Mouse (Mus musculus): Measurements from ENCODE around the gene Vps25. TPM values are rescaled to one million over a fixed set of nuclear protein-coding genes. Genes with fewer than 3 reads are reported as not detected.
A peak's percentile ranks its signal among the peaks of the same experiment; 100 is the strongest.

Vps25 gene
- total and polyA plus RNA-seq, 3 experiments, result 105 to 211 (median 132) TPM

DNA sequence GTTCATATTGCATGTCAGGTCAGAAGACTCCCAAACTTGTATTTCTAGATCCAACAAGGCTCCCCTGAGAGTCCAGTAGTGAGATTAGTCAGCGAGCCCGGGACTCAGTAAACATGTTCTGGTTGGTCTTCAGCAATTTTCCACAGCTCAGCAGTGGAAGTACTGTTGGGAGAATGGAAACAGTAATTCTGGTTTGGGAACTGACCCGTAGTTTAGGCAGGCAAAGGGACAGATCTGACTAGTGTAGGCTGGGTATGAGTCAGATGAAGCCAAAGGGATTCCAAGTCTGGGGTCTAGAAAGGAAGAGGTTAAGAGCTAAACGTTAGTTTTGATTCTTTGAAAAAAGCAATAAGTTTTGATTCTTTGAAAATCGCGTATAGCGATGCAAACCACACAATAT, 566 bp upstream of the Vps25 start:
- Histone ChIP-seq H3K4me3 (replicated peaks in 1 of 3; ENCODE audit: low read depth in 2 of 3, low read length in 2 of 3, poor library complexity in 1 of 3) (peak overlapping the region; percentile 80 to 95 (median 95)), H3K27ac (ENCODE audit: insufficient read depth, low read depth) (peak overlapping the region; percentile 46; the same call in 1 of the 2 replicates), H3K36me3 (replicated peaks in 1 of 2; ENCODE audit: control insufficient read depth in 1 of 2, insufficient read depth in 1 of 2, low read length in 1 of 2) (peaks cover 11 to 21% of the 10 kb centered on the region in 2 experiments), H3K79me2 (replicated peaks; ENCODE audit: control insufficient read depth, extremely low read depth, insufficient read depth, poor library complexity, severe bottlenecking) (peaks cover 12% of the 10 kb centered on the region), H3K4me1 (ENCODE audit: control insufficient read depth in 1 of 2, insufficient read depth in 2 of 2) (peaks cover 0 to 23% of the 10 kb centered on the region in 2 experiments; a peak in 2 of 4 replicates), H3K4me2 (ENCODE audit: insufficient read depth, low read depth, poor library complexity, severe bottlenecking) (peak overlapping the region; percentile 99), H3K9ac (ENCODE audit: insufficient read depth, low read depth) (peak overlapping the region; percentile 77), H3K27me3 (replicated peaks) (peaks cover 13% of the 10 kb centered on the region), H3K9me3 (replicated peaks; ENCODE audit: low read length) (no peaks in the 10 kb centered on the region)
- DNase-seq (ENCODE audit: extremely low read depth), result peak; percentile 64
- dilution Hi-C loops (cut with MboI; ENCODE audit: extremely low pct_ligation_motif_present, extremely low pct_unique_long_range_greater_than_20kb, low sequenced_read_pairs) (no loop called here), in situ Hi-C loops (cut with MboI; ENCODE audit: low pct_ligation_motif_present, low pct_unique_long_range_greater_than_20kb, low sequenced_read_pairs) (loop anchor here (5.0 kb wide), 1 partner anchor 36 kb away; no protein-coding TSS in a partner anchor)
- TF ChIP-seq E2F4 (IDR thresholded peaks at IDR 0.05; ENCODE audit: insufficient replicate concordance, low read depth, low read length), result no peak
- 0 out of 2 replicates have a peak, but pooled peaks have one; percentile 9 for TF ChIP-seq MEF2A (IDR thresholded peaks at IDR 0.05; ENCODE audit: borderline replicate concordance, low read depth, low read length)
- TF ChIP-seq MYC (IDR thresholded peaks at IDR 0.05; ENCODE audit: low read depth, low read length), result no peak
- TF ChIP-seq NRF1 (IDR thresholded peaks at IDR 0.05; ENCODE audit: low read depth, low read length), result no peak
- no peak for TF ChIP-seq MAX (IDR thresholded peaks at IDR 0.05; ENCODE audit: low read length)
- TF ChIP-seq IRF4 (IDR thresholded peaks at IDR 0.05; ENCODE audit: low read depth, low read length), result peak; percentile 92
- no peak for TF ChIP-seq MXI1 (IDR thresholded peaks at IDR 0.05; ENCODE audit: low read depth, low read length)
- TF ChIP-seq USF1 (IDR thresholded peaks at IDR 0.05; ENCODE audit: low read depth, low read length), result no peak
- no peak for TF ChIP-seq RAD21 (IDR thresholded peaks at IDR 0.05; ENCODE audit: low read depth, low read length)
- TF ChIP-seq MAFK (IDR thresholded peaks at IDR 0.05; ENCODE audit: insufficient replicate concordance, low read length), result no peak
- TF ChIP-seq GABPA (IDR thresholded peaks at IDR 0.05; ENCODE audit: insufficient replicate concordance, low read depth, low read length), result no peak
- TF ChIP-seq PAX5 (IDR thresholded peaks at IDR 0.05; ENCODE audit: low read length), result no peak
- peak; percentile 78; the same call in 1 of the 2 replicates for TF ChIP-seq JUND (conservative IDR thresholded peaks at IDR 0.05; ENCODE audit: low read depth, low read length)
- no peak for TF ChIP-seq CHD2 (IDR thresholded peaks at IDR 0.05; ENCODE audit: low read length)
- no peak for TF ChIP-seq SMC3 (IDR thresholded peaks at IDR 0.05; ENCODE audit: low read depth, low read length)
- peak; percentile 80 for TF ChIP-seq EP300 (IDR thresholded peaks at IDR 0.05; ENCODE audit: low read length)
- no peak; the same call in 1 of the 2 replicates for TF ChIP-seq TBP (conservative IDR thresholded peaks at IDR 0.05; ENCODE audit: low read depth, low read length)
- TF ChIP-seq RCOR1 (conservative IDR thresholded peaks at IDR 0.05; ENCODE audit: low read depth, low read length), result no peak
- TF ChIP-seq ZMIZ1 (IDR thresholded peaks at IDR 0.05; ENCODE audit: low read depth, low read length), result no peak
- no peak for TF ChIP-seq POLR2A (IDR thresholded peaks at IDR 0.05; ENCODE audit: low read depth, low read length)
- TF ChIP-seq ZKSCAN1 (IDR thresholded peaks at IDR 0.05; ENCODE audit: borderline replicate concordance, low read depth, low read length), result no peak
- TF ChIP-seq JUN (IDR thresholded peaks at IDR 0.05; ENCODE audit: insufficient read depth, low read depth, low read length), result peak; percentile 49; the same call in 1 of the 2 replicates
- TF ChIP-seq MAZ (IDR thresholded peaks at IDR 0.05; ENCODE audit: low read depth, low read length), result no peak
- TF ChIP-seq TCF12 (IDR thresholded peaks at IDR 0.05; ENCODE audit: low read depth, low read length), result no peak
- TF ChIP-seq BHLHE40 (IDR thresholded peaks at IDR 0.05; ENCODE audit: low read depth, low read length), result peak; percentile 23; the same call in 1 of the 2 replicates

Data from CH12.LX (cell line).